Mouse (Mus musculus) spleen, adult 2 months (tissue): Measurements from ENCODE around the gene Tomm70a.

ENCODE experiments used
- CTCF ChIP-seq: fragments of 200-500 bp; IDR thresholded peaks from 2 replicates; pipeline ENCODE4 v1.5.1; 2011; ENCODE audit warnings: mild to moderate bottlenecking, inconsistent platforms; ENCODE audit not compliant: insufficient read depth, insufficient read length, insufficient replicate concordance; ENCODE audit errors: extremely low read depth
- POLR2A ChIP-seq: fragments of 200-500 bp; IDR thresholded peaks from 2 replicates; pipeline ENCODE4 v1.6.1; 2011; ENCODE audit warnings: low read depth, low read length, inconsistent platforms

- TF ChIP-seq POLR2A (no peak), CTCF (no peak)
Observed at GRCm38 (mm10) chr16:57121816-57122415, 413 bp downstream of the Tomm70a start.
